Mouse (Mus musculus) bone marrow, adult 2 months (tissue): Measurements from ENCODE around the gene Plcb1.

ENCODE experiments used
- CTCF ChIP-seq: fragments of 200-500 bp; IDR thresholded peaks from 2 replicates; pipeline ENCODE4 v1.5.1; 2011; ENCODE audit warnings: low read length, control low read depth; ENCODE audit not compliant: control insufficient read depth, insufficient read depth
- POLR2A ChIP-seq: fragments of 200-500 bp; IDR thresholded peaks from 2 replicates; pipeline ENCODE4 v1.6.1; 2011; ENCODE audit warnings: low read depth, mild to moderate bottlenecking, control low read depth, low read length, borderline replicate concordance; ENCODE audit not compliant: control insufficient read depth

DNA sequence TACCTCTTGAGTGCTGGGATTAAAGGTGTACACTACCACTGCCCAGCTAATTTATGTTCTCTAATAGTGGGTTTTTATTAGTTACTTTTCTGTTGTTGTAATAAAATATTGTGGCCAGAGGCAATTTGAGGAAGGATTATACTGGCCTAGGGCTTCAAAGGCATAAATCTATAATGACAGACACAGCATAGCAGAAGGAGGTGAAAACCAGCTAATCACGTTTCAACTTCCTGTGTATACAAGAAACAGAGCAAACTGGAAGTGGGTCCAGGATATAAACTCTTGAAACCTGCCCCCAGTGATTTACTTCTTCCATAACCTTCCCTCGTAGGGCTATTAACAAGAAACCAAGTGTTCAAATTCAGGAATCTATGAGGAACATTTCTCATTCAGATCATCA is 715.0 kb downstream of the Plcb1 start:
- no peak for TF ChIP-seq CTCF
- no peak for TF ChIP-seq POLR2A
